7 mouse cellular contexts compared by ENCODE assay signal in the genomic region with DNA sequence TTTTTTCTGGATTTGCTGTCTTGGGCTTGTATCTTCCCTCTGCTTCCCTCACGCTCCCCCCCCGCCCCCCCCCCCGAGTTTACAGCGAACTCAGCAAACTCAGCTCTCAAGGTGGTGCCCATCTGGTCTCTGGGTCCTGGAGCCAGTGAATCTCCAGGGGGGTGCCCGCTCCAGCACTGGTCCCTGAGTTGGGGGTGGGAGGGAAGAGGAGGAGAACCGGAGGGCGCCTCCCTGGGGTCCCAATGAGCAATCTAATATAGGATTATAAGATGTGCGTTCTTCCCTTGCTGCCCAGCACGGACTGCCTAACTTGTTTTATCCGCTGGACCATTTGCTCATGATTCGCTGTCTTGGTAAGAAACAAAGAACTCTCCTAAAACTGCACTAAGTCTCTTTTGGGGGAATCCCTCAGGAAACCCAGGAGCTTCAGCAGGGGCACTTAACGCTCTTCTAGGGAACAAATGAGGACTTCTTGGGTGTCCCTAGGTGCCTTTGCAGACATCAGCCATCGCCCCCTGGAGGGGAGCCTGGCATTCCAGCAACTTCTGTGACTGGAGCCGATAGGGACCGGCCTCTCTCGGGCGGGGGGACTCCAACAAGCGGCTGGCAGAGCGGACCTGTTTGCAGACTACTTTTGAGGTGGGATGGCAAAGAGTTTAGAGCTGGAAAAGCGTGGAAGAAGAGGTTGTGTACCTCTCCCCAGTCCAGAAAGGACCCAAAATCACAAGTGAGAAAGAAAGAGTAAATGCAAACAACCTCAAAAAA. TPM values are rescaled to one million over a fixed set of nuclear protein-coding genes. Genes with fewer than 3 reads are reported as not detected.
DNase-seq lines count a peak whose midpoint lies in the region; ATAC-seq lines count a peak whose summit lies in the region.

No protein-coding gene starts in this region.

- peak overlapping the region; percentile 63 for H3K4me3 ChIP-seq in brown adipose tissue, adult 24 weeks (ENCODE audit: insufficient read depth, low read depth, low read length)
- peak overlapping the region; percentile 49 for H3K4me3 ChIP-seq in forebrain, embryonic 15.5 days
- peak overlapping the region; percentile 49 for H3K4me3 ChIP-seq in hindbrain, embryonic 15.5 days
- H3K4me3 ChIP-seq in limb, embryonic 11.5 days (ENCODE audit: low read depth, low read length): no peak overlapping the region
- peak overlapping the region; percentile 38 for H3K4me3 ChIP-seq in stomach, embryonic 14.5 days (ENCODE audit: low read depth, low read length)

- H3K36me3 ChIP-seq in forebrain, embryonic 15.5 days: no peaks in the 10 kb centered on the region
- no peaks in the 10 kb centered on the region for H3K36me3 ChIP-seq in hindbrain, embryonic 15.5 days
- no peaks in the 10 kb centered on the region for H3K36me3 ChIP-seq in limb, embryonic 11.5 days (ENCODE audit: control insufficient read depth, insufficient read depth, low read length)
- no peaks in the 10 kb centered on the region for H3K36me3 ChIP-seq in stomach, embryonic 14.5 days (ENCODE audit: control insufficient read depth, insufficient read depth, low read length)

- H3K9ac ChIP-seq in forebrain, embryonic 15.5 days (replicated peaks): no peak overlapping the region
- no peak overlapping the region for H3K9ac ChIP-seq in hindbrain, embryonic 15.5 days
- no peak overlapping the region for H3K9ac ChIP-seq in limb, embryonic 11.5 days (ENCODE audit: low read length)
- H3K9ac ChIP-seq in stomach, embryonic 14.5 days (replicated peaks; ENCODE audit: low read depth, low read length): no peak overlapping the region

- DNase-seq in R1 (ENCODE audit: low read depth, low spot score): peak; percentile 11
- DNase-seq in limb, embryonic 11.5 days (ENCODE audit: low spot score): peak; percentile 40

- WGBS in forebrain, embryonic 15.5 days: 14% methylated on average over 18 of the region's 20 CpGs
- whole genome bisulfite sequencing in hindbrain, embryonic 15.5 days: 16% methylated on average over 18 of the region's 20 CpGs
- 24% methylated on average over 19 of the region's 20 CpGs for WGBS in limb, embryonic 11.5 days
- 25% methylated on average over 19 of the region's 20 CpGs for WGBS in stomach, embryonic 14.5 days

- no peaks in the 10 kb centered on the region for H3K9me3 ChIP-seq in forebrain, embryonic 15.5 days
- no peaks in the 10 kb centered on the region for H3K9me3 ChIP-seq in hindbrain, embryonic 15.5 days
- H3K9me3 ChIP-seq in limb, embryonic 11.5 days (ENCODE audit: control insufficient read depth, low read length): no peaks in the 10 kb centered on the region
- no peaks in the 10 kb centered on the region for H3K9me3 ChIP-seq in stomach, embryonic 14.5 days (ENCODE audit: control insufficient read depth, low read depth, low read length)

- no peaks in the 10 kb centered on the region; the same call in 1 of the 2 replicates for H3K4me1 ChIP-seq in brown adipose tissue, adult 24 weeks (ENCODE audit: control insufficient read depth, insufficient read depth, insufficient read length, low read length)
- peaks cover 9% of the 10 kb centered on the region for H3K4me1 ChIP-seq in forebrain, embryonic 15.5 days
- H3K4me1 ChIP-seq in hindbrain, embryonic 15.5 days (replicated peaks): peaks cover 10% of the 10 kb centered on the region; the same call in 1 of the 2 replicates
- no peaks in the 10 kb centered on the region for H3K4me1 ChIP-seq in limb, embryonic 11.5 days (ENCODE audit: control insufficient read depth, insufficient read depth, low read length)
- no peaks in the 10 kb centered on the region for H3K4me1 ChIP-seq in stomach, embryonic 14.5 days (ENCODE audit: control insufficient read depth, insufficient read depth, low read length)

- H3K4me2 ChIP-seq in forebrain, embryonic 15.5 days (replicated peaks): peak overlapping the region; percentile 88
- peak overlapping the region; percentile 94 for H3K4me2 ChIP-seq in hindbrain, embryonic 15.5 days
- peak overlapping the region; percentile 65; the same call in 1 of the 2 replicates for H3K4me2 ChIP-seq in limb, embryonic 11.5 days (ENCODE audit: low read depth, severe bottlenecking)
- peak overlapping the region; percentile 86 for H3K4me2 ChIP-seq in stomach, embryonic 14.5 days (replicated peaks; ENCODE audit: low read depth, low read length)

- H3K27me3 ChIP-seq in forebrain, embryonic 15.5 days: no peaks in the 10 kb centered on the region
- H3K27me3 ChIP-seq in hindbrain, embryonic 15.5 days: no peaks in the 10 kb centered on the region
- H3K27me3 ChIP-seq in limb, embryonic 11.5 days (ENCODE audit: control insufficient read depth, insufficient read depth, low read length): peaks cover 20% of the 10 kb centered on the region
- H3K27me3 ChIP-seq in stomach, embryonic 14.5 days (ENCODE audit: control insufficient read depth, insufficient read depth, low read length): 0 out of 2 replicates have a peak, but pooled peaks cover 4% of the 10 kb centered on the region

- H3K27ac ChIP-seq in brown adipose tissue, adult 24 weeks (replicated peaks; ENCODE audit: low read depth, low read length): no peak overlapping the region
- no peak overlapping the region for H3K27ac ChIP-seq in forebrain, embryonic 15.5 days (replicated peaks)
- no peak overlapping the region for H3K27ac ChIP-seq in hindbrain, embryonic 15.5 days (replicated peaks)
- no peak overlapping the region for H3K27ac ChIP-seq in limb, embryonic 11.5 days (replicated peaks; ENCODE audit: low read depth, low read length)
- no peak overlapping the region for H3K27ac ChIP-seq in stomach, embryonic 14.5 days (ENCODE audit: low read length)

- ATAC-seq in forebrain, embryonic 15.5 days (replicated peaks): peak; percentile 24; the same call in 1 of the 2 replicates
- ATAC-seq in hindbrain, embryonic 15.5 days (ENCODE audit: low FRiP score, low read depth): no peak; the same call in 1 of the 2 replicates
- no peak for ATAC-seq in limb, embryonic 11.5 days (ENCODE audit: insufficient number of reproducible peaks, low FRiP score, low TSS enrichment, low read depth)
- ATAC-seq in megakaryocyte progenitor cell, adult 5-6 weeks (replicated peaks; ENCODE audit: poor library complexity): peak; percentile 58
- no peak for ATAC-seq in stomach, embryonic 14.5 days (ENCODE audit: insufficient number of reproducible peaks, insufficient read depth, low FRiP score, low read depth)

RNA-seq across cellular contexts. Expression of a gene that starts 0.5 kb away (rescaled TPM):
- polyA plus RNA-seq in brown adipose tissue, adult 24 weeks (2012; ENCODE audit: insufficient read depth, insufficient read length, missing spikeins): 0.79 and 2.0 TPM in 2 replicates
- polyA plus RNA-seq in forebrain, embryonic 15.5 days (2015; fragmentation: Nextera tagmentation; extraction: Ambion mirVana): 0.92 and 1.4 TPM in 2 replicates
- polyA plus RNA-seq in hindbrain, embryonic 15.5 days (2015; fragmentation: Nextera tagmentation; extraction: Ambion mirVana): 0.34 and 0.41 TPM in 2 replicates
- 0.10 and 0.11 TPM in 2 replicates for polyA plus RNA-seq in limb, embryonic 11.5 days (2014; fragmentation: Nextera tagmentation; extraction: Ambion mirVana)
- 10.4 and 13.3 TPM in 2 replicates for total RNA-seq in megakaryocyte progenitor cell, adult 5-6 weeks (2015)
- total RNA-seq in megakaryocyte progenitor cell, adult 5-6 weeks (2017): 16.9 and 21.3 TPM in 2 replicates
- 0.46 and 0.74 TPM in 2 replicates for polyA plus RNA-seq in stomach, embryonic 14.5 days (2014; fragmentation: Nextera tagmentation; extraction: Ambion mirVana)

Comparison
In these comparisons a context has a peak if more than half of its experiments do, and no peak if none do; other contexts are left out.
1. ATAC-seq: peak in forebrain, embryonic 15.5 days (single experiment) and megakaryocyte progenitor cell, adult 5-6 weeks (single experiment); none in hindbrain, embryonic 15.5 days (single experiment), limb, embryonic 11.5 days (single experiment) and stomach, embryonic 14.5 days (single experiment).
2. Peak in every context shown above with its lines, with median percentiles within 50 percentile points of each other: H3K4me2 ChIP-seq.